ENCODE assay signal across 8 mouse cellular contexts in genomic region chr4:128655446-128655845, GRCm38 (mm10). TPM values are rescaled to one million over a fixed set of nuclear protein-coding genes. Genes with fewer than 3 reads are reported as not detected.
DNase-seq lines count a peak whose midpoint lies in the region; ATAC-seq and TF ChIP-seq lines count a peak whose summit lies in the region.

No protein-coding gene starts in this region.

- H3K4me2 ChIP-seq in hindbrain, embryonic 16.5 days (ENCODE audit: low read length), result peak overlapping the region; percentile 85
- H3K4me2 ChIP-seq in midbrain, embryonic 16.5 days (ENCODE audit: low read length), result peak overlapping the region; percentile 71

- DNase-seq in kidney, adult 2 months, result no peak
- DNase-seq in kidney, postnatal 14 days, result no peak
- DNase-seq in embryonic facial prominence, embryonic 10.5 days (ENCODE audit: low spot score), result no peak
- DNase-seq in frontal cortex, adult 2 months (ENCODE audit: extremely low spot score in 1 of 2, low spot score in 1 of 2), result no peak
- DNase-seq in adrenal gland, postnatal 10 days, result no peak
- no peak for DNase-seq in B cell, adult 2 months

- H3K4me3 ChIP-seq in kidney, adult 2 months (ENCODE audit: insufficient read depth, low read depth, low read length), result peak overlapping the region; percentile 73
- peak overlapping the region; percentile 78 for H3K4me3 ChIP-seq in embryonic facial prominence, embryonic 10.5 days
- H3K4me3 ChIP-seq in hindbrain, embryonic 16.5 days (ENCODE audit: low read length), result peak overlapping the region; percentile 79
- H3K4me3 ChIP-seq in midbrain, embryonic 16.5 days (ENCODE audit: low read depth, low read length), result peak overlapping the region; percentile 78

- TF ChIP-seq POLR2A in kidney, adult 2 months (IDR thresholded peaks at IDR 0.05; ENCODE audit: low read depth, low read length), result no peak

- 4% methylated on average over 12 of the region's 12 CpGs for WGBS in kidney, adult 2 months
- 8% methylated on average over 12 of the region's 12 CpGs for WGBS in embryonic facial prominence, embryonic 10.5 days
- 5% methylated on average over 12 of the region's 12 CpGs for WGBS in hindbrain, embryonic 16.5 days
- WGBS in midbrain, embryonic 16.5 days, result 2% methylated on average over 12 of the region's 12 CpGs

- H3K36me3 ChIP-seq in kidney, adult 2 months (ENCODE audit: control insufficient read depth, insufficient read depth, low read length), result no peaks in the 10 kb centered on the region
- H3K36me3 ChIP-seq in embryonic facial prominence, embryonic 10.5 days (replicated peaks), result no peaks in the 10 kb centered on the region
- no peaks in the 10 kb centered on the region for H3K36me3 ChIP-seq in hindbrain, embryonic 16.5 days (ENCODE audit: control insufficient read depth, insufficient read depth, low read length)
- H3K36me3 ChIP-seq in midbrain, embryonic 16.5 days (ENCODE audit: control insufficient read depth, insufficient read depth, low read length), result no peaks in the 10 kb centered on the region

- H3K9me3 ChIP-seq in embryonic facial prominence, embryonic 10.5 days, result no peaks in the 10 kb centered on the region
- no peaks in the 10 kb centered on the region for H3K9me3 ChIP-seq in hindbrain, embryonic 16.5 days (ENCODE audit: control insufficient read depth, low read length)
- no peaks in the 10 kb centered on the region for H3K9me3 ChIP-seq in midbrain, embryonic 16.5 days (replicated peaks; ENCODE audit: control insufficient read depth, low read length, poor library complexity, severe bottlenecking)

- H3K4me1 ChIP-seq in kidney, adult 2 months (ENCODE audit: control insufficient read depth, insufficient read depth, low read length), result peaks cover 7% of the 10 kb centered on the region; the same call in 1 of the 2 replicates
- H3K4me1 ChIP-seq in embryonic facial prominence, embryonic 10.5 days, result peaks cover 51% of the 10 kb centered on the region
- peaks cover 25% of the 10 kb centered on the region for H3K4me1 ChIP-seq in hindbrain, embryonic 16.5 days (ENCODE audit: control insufficient read depth, insufficient read depth, low read depth, low read length)
- peaks cover 25% of the 10 kb centered on the region for H3K4me1 ChIP-seq in midbrain, embryonic 16.5 days (ENCODE audit: control insufficient read depth, insufficient read depth, low read length)

- no peak for TF ChIP-seq CTCF in kidney, adult 2 months (conservative IDR thresholded peaks at IDR 0.05; ENCODE audit: insufficient read depth, insufficient read length, low read depth, low read length)

- ATAC-seq in hindbrain, embryonic 16.5 days, result no peak
- no peak for ATAC-seq in midbrain, embryonic 16.5 days

- peak overlapping the region; percentile 60; the same call in 1 of the 2 replicates for H3K27ac ChIP-seq in kidney, adult 2 months (ENCODE audit: insufficient read depth, low read depth, low read length)
- H3K27ac ChIP-seq in embryonic facial prominence, embryonic 10.5 days (replicated peaks), result 0 out of 2 replicates have a peak overlapping the region, but pooled peaks have one; percentile 82
- H3K27ac ChIP-seq in hindbrain, embryonic 16.5 days (ENCODE audit: low read depth, low read length), result peak overlapping the region; percentile 90
- H3K27ac ChIP-seq in midbrain, embryonic 16.5 days (ENCODE audit: low read length), result peak overlapping the region; percentile 86

- no peaks in the 10 kb centered on the region for H3K27me3 ChIP-seq in kidney, adult 2 months (replicated peaks; ENCODE audit: control insufficient read depth, insufficient read depth, low read length)
- H3K27me3 ChIP-seq in embryonic facial prominence, embryonic 10.5 days (replicated peaks; ENCODE audit: low read depth, poor library complexity, severe bottlenecking), result peaks cover 31% of the 10 kb centered on the region
- no peaks in the 10 kb centered on the region for H3K27me3 ChIP-seq in hindbrain, embryonic 16.5 days (replicated peaks; ENCODE audit: control insufficient read depth, insufficient read depth, low read length)
- no peaks in the 10 kb centered on the region for H3K27me3 ChIP-seq in midbrain, embryonic 16.5 days (ENCODE audit: control insufficient read depth, insufficient read depth, low read depth, low read length)

- H3K9ac ChIP-seq in hindbrain, embryonic 16.5 days (ENCODE audit: low read depth, low read length), result peak overlapping the region; percentile 85
- peak overlapping the region; percentile 81 for H3K9ac ChIP-seq in midbrain, embryonic 16.5 days (ENCODE audit: low read depth, low read length)

RNA-seq across cellular contexts. Expression of gene Phc2, which starts 0.9 kb away (rescaled TPM):
- polyA plus RNA-seq in kidney, adult 2 months (2012; rRNA removed), result 64.6 and 69.5 TPM in 2 replicates
- polyA plus RNA-seq in embryonic facial prominence, embryonic 10.5 days (2016; fragmentation: Nextera tagmentation; extraction: Ambion mirVana), result 69.5 and 84.4 TPM in 2 replicates
- polyA plus RNA-seq in hindbrain, embryonic 16.5 days (2015; fragmentation: Nextera tagmentation; extraction: Ambion mirVana), result 19.9 and 23.5 TPM in 2 replicates
- polyA plus RNA-seq in midbrain, embryonic 16.5 days (2015; fragmentation: Nextera tagmentation; extraction: Ambion mirVana), result 19.5 and 22.6 TPM in 2 replicates
- 104 and 110 TPM in 2 replicates for polyA plus RNA-seq in frontal cortex, adult 2 months (2012; rRNA removed)
- total RNA-seq in adrenal gland, postnatal 10 days (2021), result 10 to 100 TPM; 76.2 to 77.8 TPM

RNA-seq across cellular contexts. Expression of gene Tlr12, which starts 37.0 kb away (rescaled TPM):
- 14.3 and 16.1 TPM in 2 replicates for polyA plus RNA-seq in kidney, adult 2 months (2012; rRNA removed)
- polyA plus RNA-seq in embryonic facial prominence, embryonic 10.5 days (2016; fragmentation: Nextera tagmentation; extraction: Ambion mirVana), result 0.41 and 0.60 TPM in 2 replicates
- polyA plus RNA-seq in hindbrain, embryonic 16.5 days (2015; fragmentation: Nextera tagmentation; extraction: Ambion mirVana), result 1.6 and 2.0 TPM in 2 replicates
- 1.9 and 4.1 TPM in 2 replicates for polyA plus RNA-seq in midbrain, embryonic 16.5 days (2015; fragmentation: Nextera tagmentation; extraction: Ambion mirVana)
- 0.76 and 1.00 TPM in 2 replicates for polyA plus RNA-seq in frontal cortex, adult 2 months (2012; rRNA removed)
- total RNA-seq in adrenal gland, postnatal 10 days (2021), result under 1 TPM; 0.63 to 0.76 TPM

RNA-seq across cellular contexts. Expression of gene Zscan20, which starts 45.5 kb away (rescaled TPM):
- polyA plus RNA-seq in kidney, adult 2 months (2012; rRNA removed), result 2.3 and 2.6 TPM in 2 replicates
- 7.1 and 7.8 TPM in 2 replicates for polyA plus RNA-seq in embryonic facial prominence, embryonic 10.5 days (2016; fragmentation: Nextera tagmentation; extraction: Ambion mirVana)
- 4.3 and 4.9 TPM in 2 replicates for polyA plus RNA-seq in hindbrain, embryonic 16.5 days (2015; fragmentation: Nextera tagmentation; extraction: Ambion mirVana)
- 5.3 and 6.9 TPM in 2 replicates for polyA plus RNA-seq in midbrain, embryonic 16.5 days (2015; fragmentation: Nextera tagmentation; extraction: Ambion mirVana)
- polyA plus RNA-seq in frontal cortex, adult 2 months (2012; rRNA removed), result 4.1 and 4.6 TPM in 2 replicates
- 1 to 10 TPM; 4.3 to 5.6 TPM for total RNA-seq in adrenal gland, postnatal 10 days (2021)
